Comparison of ENCODE assay signal across 17 mouse cellular contexts in genomic region chr13:111981103-111981502, GRCm38 (mm10).
"Had no signal": no experiment of that assay in that cellular context is flagged by ENCODE, and none has a peak within 500 bp of the region (broad histone marks: within the 10 kb centered on the region; RNA-seq: fewer than 3 reads in every experiment).

No protein-coding gene starts in this region.

- H3K4me3 ChIP-seq: liver, embryonic 15.5 days; megakaryocyte, embryonic 14.5 days; midbrain, embryonic 13.5 days; midbrain, embryonic 15.5 days; neural tube, embryonic 12.5 days; stomach, embryonic 15.5 days had no signal

- H3K4me1 ChIP-seq: megakaryocyte, embryonic 14.5 days had no signal

- H3K27me3 ChIP-seq: midbrain, embryonic 13.5 days; midbrain, embryonic 15.5 days; neural tube, embryonic 12.5 days; stomach, embryonic 15.5 days had no signal

- DNase-seq: lung, adult 18-20 months; lung, embryonic 14.5 days; lung, postnatal 10 days; lung, postnatal 36 days; right cerebral cortex, postnatal 14 days; spleen, adult 18-20 months; thymus, adult 2 months; thymus, postnatal 25 days; thymus, postnatal 4 days had no signal

- H3K9ac ChIP-seq: liver, embryonic 15.5 days; lung, embryonic 14.5 days; midbrain, embryonic 13.5 days; midbrain, embryonic 15.5 days; neural tube, embryonic 12.5 days; stomach, embryonic 15.5 days had no signal

- H3K27ac ChIP-seq: liver, embryonic 15.5 days; midbrain, embryonic 13.5 days; midbrain, embryonic 15.5 days; neural tube, embryonic 12.5 days; stomach, embryonic 15.5 days; stomach, postnatal 0 days had no signal

- H3K36me3 ChIP-seq: liver, embryonic 15.5 days; midbrain, embryonic 13.5 days; midbrain, embryonic 15.5 days; neural tube, embryonic 12.5 days; stomach, embryonic 15.5 days had no signal

- ATAC-seq: midbrain, embryonic 13.5 days; midbrain, embryonic 15.5 days had no signal

- H3K9me3 ChIP-seq: liver, embryonic 15.5 days; midbrain, embryonic 15.5 days; neural tube, embryonic 12.5 days; stomach, embryonic 15.5 days had no signal

- H3K4me2 ChIP-seq: liver, embryonic 15.5 days; lung, embryonic 14.5 days; midbrain, embryonic 11.5 days; midbrain, embryonic 13.5 days; midbrain, embryonic 15.5 days; neural tube, embryonic 12.5 days; stomach, embryonic 15.5 days had no signal
